Mouse (Mus musculus) heart, embryonic 16.5 days (tissue): ENCODE measurements around the gene Gstt3. TPM values are rescaled to one million over a fixed set of nuclear protein-coding genes. Genes with fewer than 3 reads are reported as not detected.

Source experiments
- ATAC-seq: fragments of 200-750 bp; cut with Nextera tagmentation; replicated peaks from 2 replicates; pipeline ENCODE4 v1.8.0; 2017; ENCODE audit warnings: moderate number of reproducible peaks; ENCODE audit not compliant: insufficient read depth, low FRiP score; ENCODE audit errors: extremely low read depth
- H3K27ac ChIP-seq: fragments of 300-500 bp; sonication (generic); 2 replicates; pipeline ENCODE4 v1.5.1; 2014; ENCODE audit warnings: mild to moderate bottlenecking, low read length, control low read depth, moderate library complexity
- H3K27me3 ChIP-seq: fragments of 300-500 bp; sonication (generic); 2 replicates; pipeline ENCODE4 v1.6.1; 2014; ENCODE audit warnings: low read length, mixed read lengths; ENCODE audit not compliant: control insufficient read depth, insufficient read depth
- H3K36me3 ChIP-seq: fragments of 300-500 bp; sonication (generic); 2 replicates; pipeline ENCODE4 v1.6.1; 2014; ENCODE audit not compliant: control insufficient read depth, insufficient read depth
- H3K4me1 ChIP-seq: fragments of 300-500 bp; sonication (generic); 2 replicates; pipeline ENCODE4 v1.6.1; 2014; ENCODE audit warnings: low read length, mixed read lengths; ENCODE audit not compliant: control insufficient read depth, insufficient read depth
- H3K4me2 ChIP-seq: fragments of 300-500 bp; sonication (generic); 2 replicates; pipeline ENCODE4 v1.6.1; 2014; ENCODE audit warnings: low read depth, mild to moderate bottlenecking, control low read depth, low read length
- H3K4me3 ChIP-seq: fragments of 300-500 bp; sonication (generic); 2 replicates; pipeline ENCODE4 v1.5.1; 2014; ENCODE audit warnings: mild to moderate bottlenecking, control low read depth, low read length
- H3K9ac ChIP-seq: fragments of 300-500 bp; sonication (generic); 2 replicates; pipeline ENCODE4 v1.6.1; 2014; ENCODE audit warnings: low read length, control low read depth
- H3K9me3 ChIP-seq: fragments of 300-500 bp; sonication (generic); replicated peaks from 2 replicates; pipeline ENCODE4 v1.6.1; 2016; ENCODE audit warnings: low read length; ENCODE audit not compliant: control insufficient read depth
- whole genome bisulfite sequencing: fragments of 180-500 bp; shearing (Covaris S2); extraction: QIAGEN DNeasy Blood & Tissue Kit; methylation state at CpG from one replicate; pipeline ENCODE4 v1.1.7; 2014; 5-methylcytosine and 5-hydroxymethylcytosine counted together
- polyA plus RNA-seq: library from polyadenylated mRNA; unstranded; fragments of >200 nt; fragmentation: Nextera tagmentation; extraction: Ambion mirVana; gene quantifications from 2 replicates; pipeline ENCODE4 v1.2.1, GENCODE M21; 2015

Gstt3 gene
- polyA plus RNA-seq: 5.6 and 6.2 TPM in 2 replicates

- H3K36me3 ChIP-seq: no peaks in the 10 kb centered on the region
- no peaks in the 10 kb centered on the region; the same call in 1 of the 2 replicates for H3K27me3 ChIP-seq
- no peaks in the 10 kb centered on the region; the same call in 1 of the 2 replicates for H3K9me3 ChIP-seq
- H3K4me2 ChIP-seq: peak within 1 kb of the TSS; percentile 88
- ATAC-seq: peak; percentile 67
- H3K4me3 ChIP-seq: peak within 1 kb of the TSS; percentile 58
- peak within 1 kb of the TSS; percentile 65 for H3K9ac ChIP-seq
- H3K4me1 ChIP-seq: peaks cover 7% of the 10 kb centered on the region
- 1% methylated on average over 28 of the region's 28 CpGs for WGBS
- peak within 1 kb of the TSS; percentile 15; the same call in 1 of the 2 replicates for H3K27ac ChIP-seq
Measured at GRCm38 (mm10) chr10:75780769-75781578, at the start of gene Gstt3, which contains the start of gene Gm20441. Gene Gstt3, minus strand, starts transcription at chr10:75781414. Gene Gm20441, minus strand, starts transcription at chr10:75780954.

GRCm38 (mm10) chr10:75830275-75830670 is 49.1 kb upstream of the Gstt3 start:
- H3K36me3 ChIP-seq: no peaks in the 10 kb centered on the region
- H3K4me3 ChIP-seq: no peak overlapping the region
- no peak overlapping the region for H3K27ac ChIP-seq
- ATAC-seq: no peak
- H3K27me3 ChIP-seq: no peaks in the 10 kb centered on the region
- no peaks in the 10 kb centered on the region for H3K9me3 ChIP-seq
- H3K9ac ChIP-seq: no peak overlapping the region
- WGBS: 84% methylated on average over 2 of the region's 2 CpGs
- H3K4me1 ChIP-seq: peaks cover 18% of the 10 kb centered on the region
- H3K4me2 ChIP-seq: no peak overlapping the region

- Histone ChIP-seq H3K36me3 (no peaks in the 10 kb centered on the region), H3K9me3 (no peaks in the 10 kb centered on the region), H3K9ac (no peak overlapping the region), H3K27ac (no peak overlapping the region), H3K4me1 (peaks cover 13% of the 10 kb centered on the region), H3K4me3 (no peak overlapping the region), H3K27me3 (no peaks in the 10 kb centered on the region), H3K4me2 (no peak overlapping the region)
- 64% methylated on average over 2 of the region's 2 CpGs for WGBS
- no peak for ATAC-seq
Measured at GRCm38 (mm10) chr10:75829529-75830274, 48.5 kb upstream of the Gstt3 start.

GRCm38 (mm10) chr10:75828500-75828931 is 47.3 kb upstream of the Gstt3 start:
- H3K4me3 ChIP-seq: no peak overlapping the region
- H3K9ac ChIP-seq: no peak overlapping the region
- no peak for ATAC-seq
- H3K9me3 ChIP-seq: no peaks in the 10 kb centered on the region
- no peaks in the 10 kb centered on the region for H3K36me3 ChIP-seq
- H3K27me3 ChIP-seq: no peaks in the 10 kb centered on the region
- peaks cover 11% of the 10 kb centered on the region for H3K4me1 ChIP-seq
- no peak overlapping the region for H3K27ac ChIP-seq
- no peak overlapping the region for H3K4me2 ChIP-seq

GRCm38 (mm10) chr10:75827668-75828360 is 46.6 kb upstream of the Gstt3 start:
- ATAC-seq: 0 out of 2 replicates have a peak, but pooled peaks have one; percentile 32
- H3K4me3 ChIP-seq: no peak overlapping the region
- H3K27ac ChIP-seq: no peak overlapping the region
- no peaks in the 10 kb centered on the region for H3K27me3 ChIP-seq
- WGBS: 73% methylated on average over 4 of the region's 4 CpGs
- no peaks in the 10 kb centered on the region for H3K36me3 ChIP-seq
- peaks cover 4% of the 10 kb centered on the region; the same call in 1 of the 2 replicates for H3K9me3 ChIP-seq
- H3K4me1 ChIP-seq: peaks cover 11% of the 10 kb centered on the region
- no peak overlapping the region for H3K4me2 ChIP-seq
- H3K9ac ChIP-seq: no peak overlapping the region

GRCm38 (mm10) chr10:75824530-75824929 is 43.3 kb upstream of the Gstt3 start:
- no peaks in the 10 kb centered on the region for H3K36me3 ChIP-seq
- ATAC-seq: no peak
- 84% methylated on average over 4 of the region's 4 CpGs for WGBS
- H3K9me3 ChIP-seq: peaks cover 4% of the 10 kb centered on the region; the same call in 1 of the 2 replicates
- H3K4me2 ChIP-seq: no peak overlapping the region
- H3K4me1 ChIP-seq: peaks cover 11% of the 10 kb centered on the region
- no peak overlapping the region for H3K4me3 ChIP-seq
- H3K9ac ChIP-seq: no peak overlapping the region
- H3K27ac ChIP-seq: no peak overlapping the region
- no peaks in the 10 kb centered on the region for H3K27me3 ChIP-seq

GRCm38 (mm10) chr10:75823782-75824181 is 42.6 kb upstream of the Gstt3 start:
- no peaks in the 10 kb centered on the region for H3K36me3 ChIP-seq
- H3K4me1 ChIP-seq: peaks cover 11% of the 10 kb centered on the region
- no peak for ATAC-seq
- no peak overlapping the region for H3K9ac ChIP-seq
- peaks cover 4% of the 10 kb centered on the region; the same call in 1 of the 2 replicates for H3K9me3 ChIP-seq
- no peak overlapping the region for H3K27ac ChIP-seq
- 76% methylated on average over 1 of the region's 1 CpGs for WGBS
- H3K4me3 ChIP-seq: no peak overlapping the region
- H3K4me2 ChIP-seq: no peak overlapping the region
- H3K27me3 ChIP-seq: no peaks in the 10 kb centered on the region

- Histone ChIP-seq H3K4me2 (no peak within 1 kb of the TSS), H3K27ac (no peak within 1 kb of the TSS), H3K4me1 (peaks cover 2% of the 10 kb centered on the region), H3K9ac (no peak within 1 kb of the TSS), H3K9me3 (peaks cover 4% of the 10 kb centered on the region; the same call in 1 of the 2 replicates), H3K36me3 (no peaks in the 10 kb centered on the region), H3K27me3 (no peaks in the 10 kb centered on the region), H3K4me3 (no peak within 1 kb of the TSS)
- ATAC-seq: no peak
- 92% methylated on average over 2 of the region's 2 CpGs for WGBS
Measured at GRCm38 (mm10) chr10:75822443-75822842, 41.2 kb upstream of the Gstt3 start, which contains the start of gene Gstt4. Gene Gstt4, minus strand, starts transcription at chr10:75822543.
